Mouse (Mus musculus) lung, postnatal 0 days (tissue): ENCODE measurements around the gene Krtap31-2.

ENCODE experiments used
- CTCF ChIP-seq: IDR thresholded peaks from 2 replicates; pipeline ENCODE4 v1.5.1; 2016; ENCODE audit warnings: antibody characterized with exemption, mild to moderate bottlenecking
- EP300 ChIP-seq: IDR thresholded peaks from 2 replicates; pipeline ENCODE4 v1.6.1; 2016; ENCODE audit warnings: antibody characterized with exemption, mild to moderate bottlenecking, control low read depth

- TF ChIP-seq CTCF = no peak
- no peak for TF ChIP-seq EP300
Observed at GRCm38 (mm10) chr11:99986180-99986647, 50.1 kb downstream of the Krtap31-2 start, which contains the start of gene Krtap16-1.
